Mouse (Mus musculus) naive thymus-derived CD4-positive, alpha-beta T cell, adult 2 months (primary cell): ENCODE measurements around the gene Tpsb2.

Source experiments
- DNase-seq: peaks from one replicate; pipeline ENCODE4 v3.0.0-alpha.2; 2011; ENCODE audit warnings: low read depth

The Tpsb2 gene

GRCm38 (mm10) chr17:25366005-25366404 lies at the start of gene Tpsb2:
Gene Tpsb2 (plus strand): TSS chr17:25366305.
- DNase-seq, result no peak

- DNase-seq, result no peak
These were observed 47.8 kb upstream of the Tpsb2 start, which contains the start of gene Prss29 for GRCm38 (mm10) chr17:25318354-25318753. Gene Prss29 (plus strand): TSS chr17:25318654.

- DNase-seq, result no peak
These were observed 45.3 kb upstream of the Tpsb2 start for GRCm38 (mm10) chr17:25320819-25321218.

- DNase-seq, result no peak
These were observed 43.2 kb upstream of the Tpsb2 start for GRCm38 (mm10) chr17:25322930-25323329.

- no peak for DNase-seq
These were observed 33.8 kb upstream of the Tpsb2 start for GRCm38 (mm10) chr17:25332321-25332720.

GRCm38 (mm10) chr17:25333943-25334342 lies 32.2 kb upstream of the Tpsb2 start:
- DNase-seq, result peak; percentile 42

GRCm38 (mm10) chr17:25338218-25338617 lies 27.9 kb upstream of the Tpsb2 start:
- DNase-seq, result no peak

GRCm38 (mm10) chr17:25340003-25340402 lies 26.1 kb upstream of the Tpsb2 start:
- no peak for DNase-seq

GRCm38 (mm10) chr17:25341490-25341889 lies 24.6 kb upstream of the Tpsb2 start:
- no peak for DNase-seq

GRCm38 (mm10) chr17:25345462-25345861 lies 20.6 kb upstream of the Tpsb2 start, which contains the start of gene Tpsab1:
Gene Tpsab1 (minus strand): TSS chr17:25345562.
- no peak for DNase-seq

GRCm38 (mm10) chr17:25361291-25361690 lies 4.8 kb upstream of the Tpsb2 start:
- no peak for DNase-seq

GRCm38 (mm10) chr17:25363726-25364125 lies 2.4 kb upstream of the Tpsb2 start:
- peak; percentile 39 for DNase-seq

GRCm38 (mm10) chr17:25368973-25369372 lies 2.9 kb downstream of the Tpsb2 start, which contains the start of gene Tpsg1:
Gene Tpsg1 (plus strand): TSS chr17:25369273.
- no peak for DNase-seq

GRCm38 (mm10) chr17:25372491-25372890 lies 6.4 kb downstream of the Tpsb2 start:
- no peak for DNase-seq

GRCm38 (mm10) chr17:25374011-25374410 lies 7.9 kb downstream of the Tpsb2 start:
- no peak for DNase-seq

- DNase-seq, result no peak
These were observed 28.4 kb downstream of the Tpsb2 start for GRCm38 (mm10) chr17:25394526-25394925.

GRCm38 (mm10) chr17:25397804-25398519 lies 31.9 kb downstream of the Tpsb2 start:
- peak; percentile 57 for DNase-seq

- no peak for DNase-seq
These were observed 32.4 kb downstream of the Tpsb2 start for GRCm38 (mm10) chr17:25398520-25398838.

- peak; percentile 10 for DNase-seq
These were observed 34.3 kb downstream of the Tpsb2 start for GRCm38 (mm10) chr17:25400443-25400842.

- no peak for DNase-seq
These were observed 35.4 kb downstream of the Tpsb2 start for GRCm38 (mm10) chr17:25401491-25401890.

GRCm38 (mm10) chr17:25402224-25402623 lies 36.1 kb downstream of the Tpsb2 start:
- DNase-seq, result no peak

GRCm38 (mm10) chr17:25404190-25404589 lies 38.1 kb downstream of the Tpsb2 start:
- DNase-seq, result no peak

GRCm38 (mm10) chr17:25405224-25405895 lies 39.3 kb downstream of the Tpsb2 start:
- no peak for DNase-seq
